Mouse (Mus musculus): Measurements from ENCODE around the gene Zfp503. TPM values are rescaled to one million over a fixed set of nuclear protein-coding genes. Genes with fewer than 3 reads are reported as not detected.
A peak's percentile ranks its signal among the peaks of the same experiment; 100 is the strongest.

Gene Zfp503
- polyA plus RNA-seq, 1 experiment, result not detected

DNA sequence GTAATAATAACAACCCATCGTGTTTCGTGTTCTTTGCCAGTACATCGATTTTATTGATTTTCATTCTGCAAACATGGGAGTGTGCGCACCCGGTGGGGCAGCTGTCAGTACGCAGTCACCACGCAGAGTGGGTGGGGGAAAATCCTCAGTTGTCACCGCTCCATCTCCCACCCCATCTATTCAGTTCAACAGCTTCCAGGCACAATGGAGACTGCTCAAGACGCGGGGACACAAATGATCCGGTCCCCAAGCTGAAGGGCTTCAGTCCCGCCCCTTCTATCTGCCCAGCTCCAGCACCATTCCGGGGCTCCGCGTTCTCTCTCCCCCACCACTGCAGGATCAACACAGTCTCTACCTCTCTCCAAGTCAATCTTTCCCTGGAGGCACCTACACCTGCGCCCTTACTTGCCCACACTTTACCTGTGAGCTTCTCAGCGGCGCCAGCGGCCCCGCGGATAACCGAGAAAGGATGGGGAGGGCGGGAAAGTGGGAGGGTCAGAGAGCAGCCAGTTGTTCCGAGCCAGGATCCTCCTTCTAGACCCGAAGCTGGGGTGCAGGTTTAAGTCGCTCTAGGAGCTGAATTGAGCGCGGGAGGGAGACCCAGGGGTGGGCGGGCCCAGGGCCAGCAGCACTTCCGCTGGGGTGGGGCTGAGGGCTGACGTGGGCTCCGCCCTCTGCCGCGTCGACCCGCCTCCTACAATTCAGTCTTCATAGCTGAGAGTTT lies 5.8 kb upstream of the Zfp503 start:
- Histone ChIP-seq H3K4me3 (ENCODE audit: insufficient read depth, low read depth, low read length) (peak overlapping the region; percentile 7), H3K27ac (ENCODE audit: insufficient read depth, low read depth, low read length) (no peak overlapping the region), H3K4me1 (ENCODE audit: control insufficient read depth, insufficient read depth, low read length) (no peaks in the 10 kb centered on the region)
- TF ChIP-seq POLR2A (IDR thresholded peaks at IDR 0.05; ENCODE audit: insufficient read depth, low read depth, low read length) (no peak), CTCF (IDR thresholded peaks at IDR 0.05; ENCODE audit: insufficient read depth, low read depth, low read length) (no peak)
- WGBS, result 2% methylated on average over 36 of the region's 36 CpGs

DNA sequence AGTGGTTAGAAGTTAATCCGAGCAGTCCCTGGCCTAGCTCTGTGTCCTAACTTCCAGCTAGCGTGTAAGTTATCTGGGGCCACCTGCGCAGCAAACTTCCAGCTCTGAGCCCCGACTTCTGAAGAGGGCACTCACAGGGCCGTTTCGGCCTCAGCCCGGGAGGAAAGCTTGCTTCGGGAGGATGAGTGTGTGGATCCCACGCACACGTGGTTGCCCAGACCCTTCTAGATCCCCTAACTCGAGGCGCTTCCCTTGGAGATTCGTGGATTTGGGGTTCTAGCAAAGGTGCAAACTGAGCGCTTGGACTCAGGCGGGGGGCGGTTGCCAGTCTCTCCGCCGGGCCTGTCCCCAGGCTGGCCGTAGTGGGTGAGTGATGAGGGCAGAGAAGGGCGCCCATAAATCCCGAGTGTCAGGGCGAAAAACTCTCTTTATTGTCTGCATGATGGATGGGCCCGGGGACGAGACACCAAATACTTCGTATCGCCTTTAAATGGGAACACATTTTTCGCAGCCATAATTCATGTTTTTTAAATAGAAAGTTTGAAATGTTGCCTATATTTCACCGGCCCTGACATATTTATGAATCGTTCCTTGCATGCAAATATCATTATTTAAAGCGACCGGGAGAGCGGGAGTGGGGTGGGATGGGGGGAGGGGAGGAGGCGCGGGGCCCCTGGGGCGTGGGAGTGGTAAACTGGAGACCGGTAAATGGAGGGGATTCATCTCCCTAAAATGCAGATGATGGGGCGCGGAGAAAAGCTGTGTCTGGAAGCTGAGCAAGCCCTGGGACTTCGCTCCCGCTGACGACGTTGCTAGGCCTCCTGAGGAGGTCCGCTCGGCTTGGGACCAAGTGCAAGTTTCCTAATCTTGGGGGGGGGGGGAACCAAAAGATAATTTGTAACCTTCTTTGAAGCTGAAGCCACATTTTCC lies 4.9 kb upstream of the Zfp503 start:
- no peak overlapping the region for H3K4me3 ChIP-seq (ENCODE audit: insufficient read depth, low read depth, low read length)
- no peaks in the 10 kb centered on the region for H3K4me1 ChIP-seq (ENCODE audit: control insufficient read depth, insufficient read depth, low read length)
- 8% methylated on average over 44 of the region's 44 CpGs for WGBS
- TF ChIP-seq POLR2A (IDR thresholded peaks at IDR 0.05; ENCODE audit: insufficient read depth, low read depth, low read length), result no peak
- no peak for TF ChIP-seq CTCF (IDR thresholded peaks at IDR 0.05; ENCODE audit: insufficient read depth, low read depth, low read length)
- no peak overlapping the region for H3K27ac ChIP-seq (ENCODE audit: insufficient read depth, low read depth, low read length)

DNA sequence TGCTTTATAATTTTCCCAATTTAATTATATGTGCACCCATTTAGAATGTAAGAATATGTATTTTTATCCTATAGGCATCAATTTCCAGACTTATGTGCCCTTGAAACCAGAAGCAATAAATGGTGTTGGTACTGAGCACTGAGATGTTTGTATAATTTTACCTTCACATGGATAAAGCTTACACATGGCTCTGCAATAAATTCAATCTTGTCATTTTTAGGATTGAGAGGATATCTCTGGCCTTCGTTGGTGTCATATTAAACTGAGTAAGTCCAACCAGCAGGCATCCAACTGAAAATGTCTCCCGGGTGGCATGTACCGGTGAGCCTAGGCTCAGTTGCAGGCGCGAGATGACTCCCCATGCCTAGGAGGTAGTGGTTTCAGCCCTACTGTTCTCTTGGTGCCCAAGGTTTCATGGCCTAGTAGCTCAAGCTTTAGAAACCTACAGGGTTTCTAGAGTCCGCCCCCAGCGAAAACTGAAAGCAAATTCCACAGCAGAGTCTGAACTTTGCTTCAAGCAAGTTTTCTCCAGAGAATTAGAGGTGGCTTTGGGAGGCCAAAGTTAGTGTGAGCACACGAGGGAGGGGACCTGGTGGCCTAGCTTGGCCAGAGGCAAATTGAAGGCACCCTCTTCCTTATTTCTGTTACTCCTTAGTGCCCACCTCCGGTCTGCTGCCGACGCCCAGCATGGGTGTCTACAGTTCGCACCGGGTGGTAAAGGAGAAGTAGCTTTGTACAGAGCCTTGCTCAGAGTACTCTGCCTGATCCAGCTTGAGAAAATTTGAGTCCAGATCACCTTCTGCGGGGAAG lies 4.1 kb upstream of the Zfp503 start:
- no peak overlapping the region for H3K27ac ChIP-seq (ENCODE audit: insufficient read depth, low read depth, low read length)
- WGBS, result 34% methylated on average over 14 of the region's 14 CpGs
- no peak overlapping the region for H3K4me3 ChIP-seq (ENCODE audit: insufficient read depth, low read depth, low read length)
- TF ChIP-seq POLR2A (IDR thresholded peaks at IDR 0.05; ENCODE audit: insufficient read depth, low read depth, low read length) (no peak), CTCF (IDR thresholded peaks at IDR 0.05; ENCODE audit: insufficient read depth, low read depth, low read length) (no peak)
- no peaks in the 10 kb centered on the region; the same call in 1 of the 2 replicates for H3K4me1 ChIP-seq (ENCODE audit: control insufficient read depth, insufficient read depth, low read length)

DNA sequence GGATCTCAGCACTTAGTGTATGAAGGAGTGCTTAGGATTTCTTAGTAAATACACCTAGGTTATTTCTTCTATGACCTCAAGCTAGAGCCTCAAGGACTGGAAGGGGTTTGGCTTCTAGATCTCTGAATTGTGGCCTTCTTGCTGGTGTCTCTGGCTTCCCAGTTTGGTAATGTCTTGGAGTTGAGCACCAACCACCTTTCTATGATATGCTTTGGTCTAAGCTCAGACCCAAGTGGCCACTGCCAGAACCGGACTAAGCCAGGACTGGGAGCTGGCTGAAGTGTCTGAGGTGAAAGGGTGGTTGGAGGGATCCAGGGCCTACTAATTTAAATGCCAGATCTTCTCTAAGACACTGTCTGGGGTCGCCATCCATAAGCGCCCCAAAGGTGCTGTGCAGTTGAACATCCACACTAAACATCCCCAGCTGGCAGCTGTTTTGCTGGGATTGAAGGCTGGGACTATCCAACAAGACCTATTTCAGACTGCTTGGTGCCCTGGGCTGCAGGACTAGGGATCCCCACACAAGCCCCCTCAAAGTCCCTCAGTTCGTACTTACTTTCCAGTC lies 3.0 kb upstream of the Zfp503 start:
- no peak overlapping the region for H3K4me3 ChIP-seq (ENCODE audit: insufficient read depth, low read depth, low read length)
- TF ChIP-seq POLR2A (IDR thresholded peaks at IDR 0.05; ENCODE audit: insufficient read depth, low read depth, low read length) (no peak), CTCF (IDR thresholded peaks at IDR 0.05; ENCODE audit: insufficient read depth, low read depth, low read length) (no peak)
- peaks cover 6% of the 10 kb centered on the region for H3K4me1 ChIP-seq (ENCODE audit: control insufficient read depth, insufficient read depth, low read length)
- WGBS, result 55% methylated on average over 4 of the region's 4 CpGs
- no peak overlapping the region for H3K27ac ChIP-seq (ENCODE audit: insufficient read depth, low read depth, low read length)

DNA sequence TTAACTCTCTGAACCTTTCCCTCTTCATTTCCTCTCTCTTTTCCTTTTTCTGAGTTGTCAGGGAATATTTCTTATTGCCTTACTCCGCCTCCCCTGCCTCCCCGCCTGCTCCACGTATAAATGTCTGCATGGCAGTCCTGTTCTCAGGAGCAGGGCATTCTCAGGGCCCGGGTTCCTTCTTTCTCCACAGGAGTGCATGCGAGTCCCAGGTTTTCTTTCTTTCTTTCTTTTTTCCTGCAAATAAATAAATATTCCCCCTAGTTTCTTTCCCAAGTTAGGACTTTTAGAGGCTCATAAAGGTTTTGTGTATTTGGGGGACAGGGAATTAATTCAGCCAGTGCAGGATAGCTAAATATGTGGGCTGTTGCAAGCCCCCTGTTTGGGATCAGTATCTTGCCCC lies 2.5 kb upstream of the Zfp503 start:
- no peak for TF ChIP-seq POLR2A (IDR thresholded peaks at IDR 0.05; ENCODE audit: insufficient read depth, low read depth, low read length)
- TF ChIP-seq CTCF (IDR thresholded peaks at IDR 0.05; ENCODE audit: insufficient read depth, low read depth, low read length), result no peak
- Histone ChIP-seq H3K27ac (ENCODE audit: insufficient read depth, low read depth, low read length) (no peak overlapping the region), H3K4me1 (ENCODE audit: control insufficient read depth, insufficient read depth, low read length) (peaks cover 11% of the 10 kb centered on the region), H3K4me3 (ENCODE audit: insufficient read depth, low read depth, low read length) (no peak overlapping the region)
- WGBS, result 22% methylated on average over 5 of the region's 5 CpGs

DNA sequence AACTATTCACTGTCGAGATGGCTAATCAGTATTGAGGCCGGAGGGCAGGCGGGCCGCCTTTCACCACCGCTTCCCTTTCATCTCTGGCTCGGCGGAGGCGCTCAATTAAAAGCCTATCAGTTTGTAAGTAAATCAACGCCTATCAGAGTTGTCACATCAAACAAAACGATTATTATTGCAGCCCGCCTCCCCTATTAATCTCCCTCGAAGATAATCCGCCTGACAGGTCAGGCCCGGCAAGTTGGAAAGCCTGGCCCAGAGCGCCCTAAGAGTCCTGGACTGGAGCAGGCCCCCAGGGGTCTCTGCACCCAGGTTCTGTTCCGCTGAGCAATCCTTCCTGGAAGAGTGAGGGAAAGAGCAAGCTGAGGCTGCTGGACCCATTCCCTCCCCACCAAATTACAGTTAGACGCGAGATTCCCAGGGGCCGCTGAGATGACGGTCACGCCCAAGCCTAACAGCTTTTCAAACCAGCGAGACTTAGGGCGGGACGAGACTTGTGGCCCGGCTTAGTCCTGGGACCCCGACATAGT lies 1.9 kb upstream of the Zfp503 start:
- WGBS, result 12% methylated on average over 26 of the region's 26 CpGs
- TF ChIP-seq CTCF (IDR thresholded peaks at IDR 0.05; ENCODE audit: insufficient read depth, low read depth, low read length), result no peak
- no peak for TF ChIP-seq POLR2A (IDR thresholded peaks at IDR 0.05; ENCODE audit: insufficient read depth, low read depth, low read length)
- Histone ChIP-seq H3K4me1 (ENCODE audit: control insufficient read depth, insufficient read depth, low read length) (peaks cover 11% of the 10 kb centered on the region), H3K27ac (ENCODE audit: insufficient read depth, low read depth, low read length) (no peak overlapping the region), H3K4me3 (ENCODE audit: insufficient read depth, low read depth, low read length) (no peak overlapping the region)

DNA sequence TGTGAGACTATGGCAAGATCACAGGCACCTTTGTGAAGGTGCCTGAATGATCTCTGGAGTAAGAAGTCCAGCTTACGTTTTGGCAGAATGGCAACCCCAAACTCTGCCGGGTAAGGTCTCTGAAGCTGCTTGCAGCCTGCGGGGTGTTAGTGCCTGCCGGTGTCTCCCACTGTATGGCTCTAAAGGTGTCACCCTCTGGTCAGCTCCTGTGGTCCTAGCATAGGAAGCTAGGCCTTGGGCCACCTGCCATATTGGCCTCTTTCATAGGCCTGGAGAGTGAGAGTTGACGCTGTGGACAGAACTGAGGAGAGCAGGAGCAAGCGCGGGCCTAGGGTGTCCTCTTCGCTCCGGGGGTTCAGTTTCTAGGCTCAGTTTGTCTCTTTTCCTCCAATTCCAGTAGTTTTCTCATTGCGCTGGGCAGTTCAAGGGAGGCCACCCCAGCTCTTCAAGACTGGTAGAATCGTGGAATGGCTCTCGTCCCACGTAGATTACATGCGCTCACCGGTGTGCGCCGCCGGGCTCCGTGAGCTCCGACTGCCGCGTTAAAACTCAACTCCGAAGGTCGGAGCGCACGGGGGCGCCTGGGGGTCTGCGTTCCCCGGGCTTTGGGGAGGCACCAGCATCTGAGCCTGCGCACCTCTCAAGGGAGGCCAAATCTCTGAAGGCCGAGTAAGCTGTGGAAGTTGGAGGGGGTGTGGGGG lies 1.1 kb upstream of the Zfp503 start:
- 13% methylated on average over 31 of the region's 31 CpGs for WGBS
- Histone ChIP-seq H3K4me3 (ENCODE audit: insufficient read depth, low read depth, low read length) (no peak overlapping the region), H3K27ac (ENCODE audit: insufficient read depth, low read depth, low read length) (no peak overlapping the region), H3K4me1 (ENCODE audit: control insufficient read depth, insufficient read depth, low read length) (peaks cover 15% of the 10 kb centered on the region)
- no peak for TF ChIP-seq POLR2A (IDR thresholded peaks at IDR 0.05; ENCODE audit: insufficient read depth, low read depth, low read length)
- TF ChIP-seq CTCF (IDR thresholded peaks at IDR 0.05; ENCODE audit: insufficient read depth, low read depth, low read length), result no peak

Data from olfactory bulb, adult 2 months (tissue).